Mouse (Mus musculus) midbrain, embryonic 14.5 days (tissue): Measurements from ENCODE around the gene Jmjd1c. TPM values are rescaled to one million over a fixed set of nuclear protein-coding genes. Genes with fewer than 3 reads are reported as not detected.
A peak's percentile ranks its signal among the peaks of the same experiment; 100 is the strongest.

ENCODE experiments used
- ATAC-seq: fragments of 200-750 bp; cut with Nextera tagmentation; 2 replicates; pipeline ENCODE4 v1.8.0; 2017; ENCODE audit warnings: moderate number of reproducible peaks, moderate library complexity; ENCODE audit not compliant: low FRiP score, low TSS enrichment
- DNase-seq: peaks from one replicate; pipeline ENCODE4 v3.0.0-alpha.2; 2015
- H3K27ac ChIP-seq: fragments of 300-500 bp; sonication (generic); replicated peaks from 2 replicates; pipeline ENCODE4 v1.5.1; 2014; ENCODE audit warnings: mild to moderate bottlenecking, low read depth, low read length, moderate library complexity
- H3K27me3 ChIP-seq: fragments of 300-500 bp; sonication (generic); 2 replicates; pipeline ENCODE4 v1.6.1; 2014; ENCODE audit warnings: low read length, control low read depth, mixed read lengths; ENCODE audit not compliant: control insufficient read depth, insufficient read depth
- H3K36me3 ChIP-seq: fragments of 300-500 bp; sonication (generic); 2 replicates; pipeline ENCODE4 v1.6.1; 2014; ENCODE audit warnings: low read length, control low read depth; ENCODE audit not compliant: control insufficient read depth, insufficient read depth
- H3K4me1 ChIP-seq: fragments of 300-500 bp; sonication (generic); 2 replicates; pipeline ENCODE4 v1.6.1; 2014; ENCODE audit warnings: mild to moderate bottlenecking, antibody characterized with exemption, low read length, control low read depth; ENCODE audit not compliant: control insufficient read depth, insufficient read depth
- H3K4me2 ChIP-seq: fragments of 300-500 bp; sonication (generic); 2 replicates; pipeline ENCODE4 v1.6.1; 2014; ENCODE audit warnings: mild to moderate bottlenecking, low read length, moderate library complexity
- H3K4me3 ChIP-seq: fragments of 300-500 bp; sonication (generic); replicated peaks from 2 replicates; pipeline ENCODE4 v1.5.1; 2014; ENCODE audit warnings: low read depth, low read length
- H3K9ac ChIP-seq: fragments of 300-500 bp; sonication (generic); replicated peaks from 2 replicates; pipeline ENCODE4 v1.6.1; 2014; ENCODE audit warnings: mild to moderate bottlenecking, low read length, moderate library complexity
- H3K9me3 ChIP-seq: fragments of 300-500 bp; sonication (generic); 2 replicates; pipeline ENCODE4 v1.6.1; 2016; ENCODE audit warnings: low read length, control low read depth, mixed read lengths; ENCODE audit not compliant: control insufficient read depth
- WGBS: fragments of 180-500 bp; shearing (Covaris S2); extraction: QIAGEN DNeasy Blood & Tissue Kit; methylation state at CpG from one replicate; pipeline ENCODE4 v1.1.7; 2014; 5-methylcytosine and 5-hydroxymethylcytosine counted together
- polyA plus RNA-seq: library from polyadenylated mRNA; unstranded; fragments of >200 nt; fragmentation: Nextera tagmentation; extraction: Ambion mirVana; gene quantifications from 2 replicates; pipeline ENCODE4 v1.2.1, GENCODE M21; 2014

Jmjd1c gene
- polyA plus RNA-seq, 1 experiment from 2014 or later: 54.4 TPM

- no peak overlapping the region for H3K27ac ChIP-seq
- no peak overlapping the region for H3K9ac ChIP-seq
- H3K27me3 ChIP-seq: no peaks in the 10 kb centered on the region
- no peaks in the 10 kb centered on the region for H3K36me3 ChIP-seq
- no peaks in the 10 kb centered on the region for H3K9me3 ChIP-seq
- H3K4me3 ChIP-seq: no peak overlapping the region
- no peak for DNase-seq
- peaks cover 8% of the 10 kb centered on the region for H3K4me1 ChIP-seq
- WGBS: 94% methylated on average over 6 of the region's 6 CpGs
- no peak for ATAC-seq
- no peak overlapping the region for H3K4me2 ChIP-seq
Observed at GRCm38 (mm10) chr10:67202470-67202869, 106.5 kb downstream of the Jmjd1c start.

- Histone ChIP-seq H3K36me3 (no peaks in the 10 kb centered on the region), H3K4me3 (no peak overlapping the region), H3K27ac (no peak overlapping the region), H3K27me3 (no peaks in the 10 kb centered on the region), H3K4me1 (peaks cover 8% of the 10 kb centered on the region), H3K9ac (no peak overlapping the region), H3K4me2 (no peak overlapping the region), H3K9me3 (no peaks in the 10 kb centered on the region)
- WGBS: 92% methylated on average over 11 of the region's 11 CpGs
- DNase-seq: no peak
- no peak for ATAC-seq
Observed at GRCm38 (mm10) chr10:67204652-67205407, 108.9 kb downstream of the Jmjd1c start.

GRCm38 (mm10) chr10:67207931-67208330 is 112.0 kb downstream of the Jmjd1c start:
- WGBS: 88% methylated on average over 2 of the region's 2 CpGs
- Histone ChIP-seq H3K4me3 (no peak overlapping the region), H3K36me3 (no peaks in the 10 kb centered on the region), H3K9me3 (no peaks in the 10 kb centered on the region), H3K4me1 (no peaks in the 10 kb centered on the region), H3K9ac (no peak overlapping the region), H3K27ac (no peak overlapping the region), H3K27me3 (no peaks in the 10 kb centered on the region), H3K4me2 (no peak overlapping the region)
- DNase-seq: no peak
- no peak for ATAC-seq

GRCm38 (mm10) chr10:67209916-67210675 is 114.2 kb downstream of the Jmjd1c start:
- Histone ChIP-seq H3K27me3 (no peaks in the 10 kb centered on the region), H3K4me2 (no peak overlapping the region), H3K36me3 (no peaks in the 10 kb centered on the region), H3K9me3 (no peaks in the 10 kb centered on the region), H3K4me1 (0 out of 2 replicates have a peak, but pooled peaks cover 4% of the 10 kb centered on the region), H3K27ac (no peak overlapping the region), H3K4me3 (no peak overlapping the region), H3K9ac (no peak overlapping the region)
- 89% methylated on average over 4 of the region's 4 CpGs for WGBS
- no peak for ATAC-seq
- DNase-seq: no peak

GRCm38 (mm10) chr10:67212031-67212430 is 116.1 kb downstream of the Jmjd1c start:
- no peaks in the 10 kb centered on the region for H3K36me3 ChIP-seq
- H3K27ac ChIP-seq: no peak overlapping the region
- no peak for ATAC-seq
- H3K4me3 ChIP-seq: no peak overlapping the region
- H3K4me2 ChIP-seq: no peak overlapping the region
- WGBS: 98% methylated on average over 5 of the region's 5 CpGs
- 0 out of 2 replicates have a peak, but pooled peaks cover 4% of the 10 kb centered on the region for H3K4me1 ChIP-seq
- DNase-seq: no peak
- no peak overlapping the region for H3K9ac ChIP-seq
- no peaks in the 10 kb centered on the region for H3K9me3 ChIP-seq
- H3K27me3 ChIP-seq: no peaks in the 10 kb centered on the region

- no peak for ATAC-seq
- 15% methylated on average over 1 of the region's 1 CpGs for WGBS
- no peak overlapping the region for H3K27ac ChIP-seq
Observed at GRCm38 (mm10) chr10:67213720-67214119, 117.8 kb downstream of the Jmjd1c start.

GRCm38 (mm10) chr10:67215133-67215532 is 119.2 kb downstream of the Jmjd1c start:
- H3K9me3 ChIP-seq: no peaks in the 10 kb centered on the region
- DNase-seq: no peak
- no peak overlapping the region for H3K4me2 ChIP-seq
- no peak overlapping the region for H3K4me3 ChIP-seq
- H3K36me3 ChIP-seq: peaks cover 20% of the 10 kb centered on the region
- ATAC-seq: no peak
- 0 out of 2 replicates have a peak, but pooled peaks cover 4% of the 10 kb centered on the region for H3K4me1 ChIP-seq
- H3K9ac ChIP-seq: no peak overlapping the region
- 89% methylated on average over 4 of the region's 4 CpGs for WGBS
- no peaks in the 10 kb centered on the region for H3K27me3 ChIP-seq
- no peak overlapping the region for H3K27ac ChIP-seq

More at GRCm38 (mm10) chr10:67213720-67214119, 117.8 kb downstream of the Jmjd1c start:
- Histone ChIP-seq H3K36me3 (peaks cover 6% of the 10 kb centered on the region), H3K4me3 (no peak overlapping the region), H3K27me3 (no peaks in the 10 kb centered on the region), H3K4me1 (0 out of 2 replicates have a peak, but pooled peaks cover 4% of the 10 kb centered on the region), H3K4me2 (no peak overlapping the region), H3K9ac (no peak overlapping the region), H3K9me3 (no peaks in the 10 kb centered on the region)
- no peak for DNase-seq

GRCm38 (mm10) chr10:67216872-67217271 is 120.9 kb downstream of the Jmjd1c start:
- Histone ChIP-seq H3K36me3 (peaks cover 30% of the 10 kb centered on the region), H3K27ac (no peak overlapping the region), H3K27me3 (no peaks in the 10 kb centered on the region), H3K4me3 (no peak overlapping the region), H3K9ac (no peak overlapping the region), H3K4me1 (0 out of 2 replicates have a peak, but pooled peaks cover 4% of the 10 kb centered on the region), H3K9me3 (no peaks in the 10 kb centered on the region), H3K4me2 (no peak overlapping the region)
- ATAC-seq (no peak), DNase-seq (peak; percentile 59)
- WGBS: 85% methylated on average over 3 of the region's 3 CpGs
